12 mouse cellular contexts compared by ENCODE assay signal in genomic region chr7:66891431-66891830, GRCm38 (mm10).
"Had no signal": no experiment of that assay in that cellular context is flagged by ENCODE, and none has a peak within 500 bp of the region (broad histone marks: within the 10 kb centered on the region; RNA-seq: fewer than 3 reads in every experiment).

No protein-coding gene starts in this region.

- H3K4me3 ChIP-seq: left cerebral cortex, adult 2 months; liver, embryonic 12.5 days; midbrain, embryonic 13.5 days; myocyte; neural tube, embryonic 15.5 days had no signal

- ATAC-seq: liver, embryonic 12.5 days; midbrain, embryonic 13.5 days had no signal

- H3K9ac ChIP-seq: liver, embryonic 12.5 days; lung, embryonic 14.5 days; midbrain, embryonic 13.5 days; neural tube, embryonic 15.5 days had no signal

- H3K9me3 ChIP-seq: liver, embryonic 12.5 days; midbrain, embryonic 13.5 days; neural tube, embryonic 15.5 days had no signal

- H3K27ac ChIP-seq: left cerebral cortex, adult 2 months; liver, embryonic 12.5 days; midbrain, embryonic 13.5 days; neural tube, embryonic 15.5 days had no signal

- DNase-seq: kidney, adult 2 months; kidney, postnatal 25 days; lung, embryonic 14.5 days; lung, postnatal 10 days; right cerebral cortex, adult 18-20 months; right cerebral cortex, postnatal 25 days; thymus, postnatal 4 days had no signal

- H3K4me1 ChIP-seq: liver, embryonic 12.5 days; midbrain, embryonic 13.5 days; neural tube, embryonic 15.5 days had no signal

- H3K4me2 ChIP-seq: liver, embryonic 12.5 days; lung, embryonic 14.5 days; midbrain, embryonic 13.5 days; neural tube, embryonic 15.5 days had no signal

- H3K36me3 ChIP-seq: liver, embryonic 12.5 days; midbrain, embryonic 13.5 days had no signal

- H3K27me3 ChIP-seq: liver, embryonic 12.5 days; midbrain, embryonic 13.5 days; neural tube, embryonic 15.5 days had no signal
